Mouse (Mus musculus) colon, adult 2 months (tissue): Measurements from ENCODE around the gene 4930512M02Rik. TPM values are rescaled to one million over a fixed set of nuclear protein-coding genes. Genes with fewer than 3 reads are reported as not detected.

ENCODE experiments used
- polyA plus RNA-seq: library from polyadenylated mRNA; depleted of rRNA; stranded (reverse); fragments of >200 nt; gene quantifications from 2 replicates; pipeline ENCODE4 v1.2.3, GENCODE M21; 2012; rRNA removed

4930512M02Rik gene
- not detected in 2 replicates for polyA plus RNA-seq

GRCm38 (mm10) chr11:11627735-11628134 lies at the start of gene 4930512M02Rik:
Gene 4930512M02Rik (minus strand): TSS chr11:11627835.

Other genes with a start within 250 kb of the 4930512M02Rik start
- 1.2 and 2.5 TPM in 2 replicates for gene Spata48, start 165.7 kb downstream of the 4930512M02Rik start, polyA plus RNA-seq
- gene Zpbp, start 165.4 kb downstream of the 4930512M02Rik start, polyA plus RNA-seq = not detected in 2 replicates
- gene Ikzf1, start 57.2 kb upstream of the 4930512M02Rik start, polyA plus RNA-seq = 10.7 and 12.3 TPM in 2 replicates
- gene Fignl1, start 181.1 kb upstream of the 4930512M02Rik start, polyA plus RNA-seq = 0.93 and 1.6 TPM in 2 replicates